Mouse (Mus musculus): ENCODE results near the gene Pts. TPM values are rescaled to one million over a fixed set of nuclear protein-coding genes. Genes with fewer than 3 reads are reported as not detected.

The Pts gene
- polyA plus RNA-seq, 1 experiment, result 59.7 TPM

GRCm38 (mm10) chr9:50535930-50536329, 7.4 kb upstream of the Pts start:
- Histone ChIP-seq H3K4me3 (ENCODE audit: insufficient read depth, low read length) (no peak overlapping the region), H3K4me1 (ENCODE audit: control insufficient read depth, insufficient read depth, low read length) (no peaks in the 10 kb centered on the region; the same call in 1 of the 2 replicates), H3K27ac (ENCODE audit: insufficient read depth, low read length) (no peak overlapping the region)
- TF ChIP-seq CTCF (IDR thresholded peaks at IDR 0.05; ENCODE audit: extremely low read depth, insufficient read depth, low read length) (no peak), POLR2A (IDR thresholded peaks at IDR 0.05; ENCODE audit: extremely low read depth, insufficient read depth, low read length) (no peak)

GRCm38 (mm10) chr9:50533791-50534190, 5.3 kb upstream of the Pts start:
- no peak overlapping the region for H3K4me3 ChIP-seq (ENCODE audit: insufficient read depth, low read length)
- H3K27ac ChIP-seq (ENCODE audit: insufficient read depth, low read length), result no peak overlapping the region
- no peaks in the 10 kb centered on the region for H3K4me1 ChIP-seq (ENCODE audit: control insufficient read depth, insufficient read depth, low read length)
- TF ChIP-seq POLR2A (IDR thresholded peaks at IDR 0.05; ENCODE audit: extremely low read depth, insufficient read depth, low read length) (no peak), CTCF (IDR thresholded peaks at IDR 0.05; ENCODE audit: extremely low read depth, insufficient read depth, low read length) (no peak)

- H3K27ac ChIP-seq (ENCODE audit: insufficient read depth, low read length), result no peak overlapping the region
- no peak for TF ChIP-seq CTCF (IDR thresholded peaks at IDR 0.05; ENCODE audit: extremely low read depth, insufficient read depth, low read length)
- TF ChIP-seq POLR2A (IDR thresholded peaks at IDR 0.05; ENCODE audit: extremely low read depth, insufficient read depth, low read length), result no peak
Observed at GRCm38 (mm10) chr9:50533328-50533727, 4.8 kb upstream of the Pts start.

GRCm38 (mm10) chr9:50530890-50531289, 2.4 kb upstream of the Pts start:
- TF ChIP-seq CTCF (IDR thresholded peaks at IDR 0.05; ENCODE audit: extremely low read depth, insufficient read depth, low read length) (peak; percentile 40; the same call in 1 of the 2 replicates), POLR2A (IDR thresholded peaks at IDR 0.05; ENCODE audit: extremely low read depth, insufficient read depth, low read length) (no peak)
- Histone ChIP-seq H3K27ac (ENCODE audit: insufficient read depth, low read length) (no peak overlapping the region), H3K4me3 (ENCODE audit: insufficient read depth, low read length) (no peak overlapping the region), H3K4me1 (ENCODE audit: control insufficient read depth, insufficient read depth, low read length) (no peaks in the 10 kb centered on the region)

More at GRCm38 (mm10) chr9:50533328-50533727, 4.8 kb upstream of the Pts start:
- no peaks in the 10 kb centered on the region for H3K4me1 ChIP-seq (ENCODE audit: control insufficient read depth, insufficient read depth, low read length)
- H3K4me3 ChIP-seq (ENCODE audit: insufficient read depth, low read length), result no peak overlapping the region

- no peak for TF ChIP-seq POLR2A (IDR thresholded peaks at IDR 0.05; ENCODE audit: extremely low read depth, insufficient read depth, low read length)
- no peak for TF ChIP-seq CTCF (IDR thresholded peaks at IDR 0.05; ENCODE audit: extremely low read depth, insufficient read depth, low read length)
- no peaks in the 10 kb centered on the region for H3K4me1 ChIP-seq (ENCODE audit: control insufficient read depth, insufficient read depth, low read length)
- H3K4me3 ChIP-seq (ENCODE audit: insufficient read depth, low read length), result peak overlapping the region; percentile 54
- no peak overlapping the region for H3K27ac ChIP-seq (ENCODE audit: insufficient read depth, low read length)
Observed at GRCm38 (mm10) chr9:50527860-50528259, 664 bp downstream of the Pts start.

GRCm38 (mm10) chr9:50525585-50525984, 2.9 kb downstream of the Pts start:
- no peak for TF ChIP-seq CTCF (IDR thresholded peaks at IDR 0.05; ENCODE audit: extremely low read depth, insufficient read depth, low read length)
- no peak for TF ChIP-seq POLR2A (IDR thresholded peaks at IDR 0.05; ENCODE audit: extremely low read depth, insufficient read depth, low read length)
- Histone ChIP-seq H3K4me3 (ENCODE audit: insufficient read depth, low read length) (no peak overlapping the region), H3K4me1 (ENCODE audit: control insufficient read depth, insufficient read depth, low read length) (0 out of 2 replicates have a peak, but pooled peaks cover 2% of the 10 kb centered on the region), H3K27ac (ENCODE audit: insufficient read depth, low read length) (no peak overlapping the region)

GRCm38 (mm10) chr9:50524936-50525335, 3.6 kb downstream of the Pts start:
- TF ChIP-seq CTCF (IDR thresholded peaks at IDR 0.05; ENCODE audit: extremely low read depth, insufficient read depth, low read length) (no peak), POLR2A (IDR thresholded peaks at IDR 0.05; ENCODE audit: extremely low read depth, insufficient read depth, low read length) (no peak)
- no peak overlapping the region for H3K27ac ChIP-seq (ENCODE audit: insufficient read depth, low read length)
- H3K4me1 ChIP-seq (ENCODE audit: control insufficient read depth, insufficient read depth, low read length), result 0 out of 2 replicates have a peak, but pooled peaks cover 2% of the 10 kb centered on the region
- H3K4me3 ChIP-seq (ENCODE audit: insufficient read depth, low read length), result no peak overlapping the region

GRCm38 (mm10) chr9:50522574-50522973, 6.0 kb downstream of the Pts start:
- TF ChIP-seq POLR2A (IDR thresholded peaks at IDR 0.05; ENCODE audit: extremely low read depth, insufficient read depth, low read length) (no peak), CTCF (IDR thresholded peaks at IDR 0.05; ENCODE audit: extremely low read depth, insufficient read depth, low read length) (no peak)
- Histone ChIP-seq H3K27ac (ENCODE audit: insufficient read depth, low read length) (no peak overlapping the region), H3K4me3 (ENCODE audit: insufficient read depth, low read length) (no peak overlapping the region), H3K4me1 (ENCODE audit: control insufficient read depth, insufficient read depth, low read length) (0 out of 2 replicates have a peak, but pooled peaks cover 2% of the 10 kb centered on the region)

GRCm38 (mm10) chr9:50521562-50521961, 7.0 kb downstream of the Pts start:
- Histone ChIP-seq H3K4me1 (ENCODE audit: control insufficient read depth, insufficient read depth, low read length) (0 out of 2 replicates have a peak, but pooled peaks cover 2% of the 10 kb centered on the region), H3K27ac (ENCODE audit: insufficient read depth, low read length) (no peak overlapping the region), H3K4me3 (ENCODE audit: insufficient read depth, low read length) (no peak overlapping the region)
- no peak for TF ChIP-seq POLR2A (IDR thresholded peaks at IDR 0.05; ENCODE audit: extremely low read depth, insufficient read depth, low read length)

GRCm38 (mm10) chr9:50520748-50521147, 7.8 kb downstream of the Pts start:
- TF ChIP-seq POLR2A (IDR thresholded peaks at IDR 0.05; ENCODE audit: extremely low read depth, insufficient read depth, low read length) (no peak), CTCF (IDR thresholded peaks at IDR 0.05; ENCODE audit: extremely low read depth, insufficient read depth, low read length) (no peak)
- H3K27ac ChIP-seq (ENCODE audit: insufficient read depth, low read length), result no peak overlapping the region
- no peak overlapping the region for H3K4me3 ChIP-seq (ENCODE audit: insufficient read depth, low read length)
- 0 out of 2 replicates have a peak, but pooled peaks cover 2% of the 10 kb centered on the region for H3K4me1 ChIP-seq (ENCODE audit: control insufficient read depth, insufficient read depth, low read length)
